Mouse (Mus musculus) kidney, embryonic 14.5 days (tissue): ENCODE data around the gene Tmem186. TPM values are rescaled to one million over a fixed set of nuclear protein-coding genes. Genes with fewer than 3 reads are reported as not detected.

Source experiments
- ATAC-seq: fragments of 200-750 bp; cut with Nextera tagmentation; 2 replicates; pipeline ENCODE4 v1.8.0; 2017; ENCODE audit warnings: moderate number of reproducible peaks, mild to moderate bottlenecking, moderate TSS enrichment, moderate library complexity; ENCODE audit not compliant: low FRiP score, low TSS enrichment
- H3K27ac ChIP-seq: fragments of 300-500 bp; sonication (generic); 2 replicates; pipeline ENCODE4 v1.5.1; 2014; ENCODE audit warnings: low read depth, mild to moderate bottlenecking, low read length, moderate library complexity, mixed read lengths
- H3K27me3 ChIP-seq: fragments of 300-500 bp; sonication (generic); 2 replicates; pipeline ENCODE4 v1.6.1; 2014; ENCODE audit warnings: mild to moderate bottlenecking, low read length; ENCODE audit not compliant: control insufficient read depth, insufficient read depth
- H3K36me3 ChIP-seq: fragments of 300-500 bp; sonication (generic); 2 replicates; pipeline ENCODE4 v1.6.1; 2014; ENCODE audit warnings: low read length, mixed read lengths; ENCODE audit not compliant: control insufficient read depth, insufficient read depth
- H3K4me1 ChIP-seq: fragments of 300-500 bp; sonication (generic); 2 replicates; pipeline ENCODE4 v1.6.1; 2014; ENCODE audit warnings: low read length, mixed read lengths; ENCODE audit not compliant: control insufficient read depth, insufficient read depth
- H3K4me2 ChIP-seq: fragments of 300-500 bp; sonication (generic); replicated peaks from 2 replicates; pipeline ENCODE4 v1.6.1; 2014; ENCODE audit warnings: low read depth, mild to moderate bottlenecking, low read length
- H3K4me3 ChIP-seq: fragments of 300-500 bp; sonication (generic); 2 replicates; pipeline ENCODE4 v1.5.1; 2014; ENCODE audit warnings: mild to moderate bottlenecking, low read length
- H3K9ac ChIP-seq: fragments of 300-500 bp; sonication (generic); 2 replicates; pipeline ENCODE4 v1.6.1; 2014; ENCODE audit warnings: low read depth, mild to moderate bottlenecking, low read length, moderate library complexity
- H3K9me3 ChIP-seq: fragments of 300-500 bp; sonication (generic); 2 replicates; pipeline ENCODE4 v1.6.1; 2016; ENCODE audit warnings: low read length; ENCODE audit not compliant: control insufficient read depth
- WGBS: fragments of 180-500 bp; shearing (Covaris S2); extraction: QIAGEN DNeasy Blood & Tissue Kit; methylation state at CpG from one replicate; pipeline ENCODE4 v1.1.7; 2014; 5-methylcytosine and 5-hydroxymethylcytosine counted together
- polyA plus RNA-seq: library from polyadenylated mRNA; unstranded; fragments of >200 nt; fragmentation: Nextera tagmentation; extraction: Ambion mirVana; gene quantifications from 2 replicates; pipeline ENCODE4 v1.2.1, GENCODE M21; 2014

The Tmem186 gene
- polyA plus RNA-seq, 1 experiment from 2014 or later = 13.7 TPM

GRCm38 (mm10) chr16:8663022-8663421 is 25.5 kb upstream of the Tmem186 start:
- Histone ChIP-seq H3K27ac (no peak overlapping the region), H3K27me3 (no peaks in the 10 kb centered on the region), H3K36me3 (peaks cover 33% of the 10 kb centered on the region), H3K9ac (no peak overlapping the region), H3K4me2 (no peak overlapping the region), H3K9me3 (no peaks in the 10 kb centered on the region), H3K4me1 (peaks cover 8% of the 10 kb centered on the region), H3K4me3 (no peak overlapping the region)
- ATAC-seq = no peak
- WGBS = 87% methylated on average over 2 of the region's 2 CpGs

GRCm38 (mm10) chr16:8658764-8659163 is 21.3 kb upstream of the Tmem186 start:
- no peaks in the 10 kb centered on the region for H3K27me3 ChIP-seq
- 93% methylated on average over 4 of the region's 4 CpGs for WGBS
- H3K36me3 ChIP-seq = peaks cover 55% of the 10 kb centered on the region
- H3K4me1 ChIP-seq = no peaks in the 10 kb centered on the region
- no peak overlapping the region for H3K4me2 ChIP-seq
- no peaks in the 10 kb centered on the region for H3K9me3 ChIP-seq
- no peak for ATAC-seq
- H3K27ac ChIP-seq = no peak overlapping the region
- no peak overlapping the region for H3K4me3 ChIP-seq
- H3K9ac ChIP-seq = no peak overlapping the region

- WGBS = 84% methylated on average over 4 of the region's 4 CpGs
- no peaks in the 10 kb centered on the region for H3K27me3 ChIP-seq
- no peak overlapping the region for H3K4me2 ChIP-seq
- no peaks in the 10 kb centered on the region for H3K9me3 ChIP-seq
- no peaks in the 10 kb centered on the region for H3K4me1 ChIP-seq
- H3K4me3 ChIP-seq = no peak overlapping the region
- no peak for ATAC-seq
- H3K27ac ChIP-seq = no peak overlapping the region
- H3K36me3 ChIP-seq = peaks cover 58% of the 10 kb centered on the region
- H3K9ac ChIP-seq = no peak overlapping the region
These were observed 20.8 kb upstream of the Tmem186 start for GRCm38 (mm10) chr16:8658349-8658748.

- 88% methylated on average over 2 of the region's 2 CpGs for WGBS
- ATAC-seq = no peak
- no peak overlapping the region for H3K9ac ChIP-seq
- H3K4me3 ChIP-seq = no peak overlapping the region
- H3K4me1 ChIP-seq = no peaks in the 10 kb centered on the region
- H3K27me3 ChIP-seq = no peaks in the 10 kb centered on the region
- no peak overlapping the region for H3K4me2 ChIP-seq
- peaks cover 67% of the 10 kb centered on the region for H3K36me3 ChIP-seq
- no peak overlapping the region for H3K27ac ChIP-seq
- no peaks in the 10 kb centered on the region for H3K9me3 ChIP-seq
These were observed 18.7 kb upstream of the Tmem186 start for GRCm38 (mm10) chr16:8656256-8656655.

- Histone ChIP-seq H3K27ac (no peak overlapping the region), H3K36me3 (peaks cover 69% of the 10 kb centered on the region), H3K4me3 (no peak overlapping the region), H3K9ac (no peak overlapping the region), H3K4me2 (no peak overlapping the region), H3K27me3 (no peaks in the 10 kb centered on the region), H3K4me1 (no peaks in the 10 kb centered on the region), H3K9me3 (no peaks in the 10 kb centered on the region)
- no peak for ATAC-seq
- WGBS = 88% methylated on average over 9 of the region's 9 CpGs
These were observed 18.1 kb upstream of the Tmem186 start for GRCm38 (mm10) chr16:8655599-8655998.

GRCm38 (mm10) chr16:8655108-8655507 is 17.6 kb upstream of the Tmem186 start:
- WGBS = 78% methylated on average over 6 of the region's 6 CpGs
- ATAC-seq = no peak
- H3K4me3 ChIP-seq = no peak overlapping the region

GRCm38 (mm10) chr16:8650007-8650406 is 12.5 kb upstream of the Tmem186 start:
- Histone ChIP-seq H3K27me3 (no peaks in the 10 kb centered on the region), H3K4me3 (no peak overlapping the region), H3K4me1 (no peaks in the 10 kb centered on the region), H3K9ac (no peak overlapping the region), H3K9me3 (no peaks in the 10 kb centered on the region), H3K4me2 (no peak overlapping the region), H3K27ac (no peak overlapping the region), H3K36me3 (peaks cover 89% of the 10 kb centered on the region)
- ATAC-seq = no peak
- WGBS = 91% methylated on average over 3 of the region's 3 CpGs

More at GRCm38 (mm10) chr16:8655108-8655507, 17.6 kb upstream of the Tmem186 start:
- no peak overlapping the region for H3K9ac ChIP-seq
- H3K4me1 ChIP-seq = no peaks in the 10 kb centered on the region
- H3K9me3 ChIP-seq = no peaks in the 10 kb centered on the region
- peaks cover 67% of the 10 kb centered on the region for H3K36me3 ChIP-seq
- no peak overlapping the region for H3K27ac ChIP-seq
- no peak overlapping the region for H3K4me2 ChIP-seq
- H3K27me3 ChIP-seq = no peaks in the 10 kb centered on the region

GRCm38 (mm10) chr16:8645546-8645945 is 8.0 kb upstream of the Tmem186 start:
- H3K27me3 ChIP-seq = no peaks in the 10 kb centered on the region
- peaks cover 84% of the 10 kb centered on the region for H3K36me3 ChIP-seq
- H3K4me3 ChIP-seq = no peak overlapping the region
- H3K27ac ChIP-seq = no peak overlapping the region
- H3K9ac ChIP-seq = no peak overlapping the region
- no peaks in the 10 kb centered on the region for H3K4me1 ChIP-seq
- no peak overlapping the region for H3K4me2 ChIP-seq
- ATAC-seq = no peak
- 88% methylated on average over 6 of the region's 6 CpGs for WGBS
- H3K9me3 ChIP-seq = no peaks in the 10 kb centered on the region

- no peak overlapping the region for H3K27ac ChIP-seq
- H3K4me1 ChIP-seq = peaks cover under 1% of the 10 kb centered on the region; the same call in 1 of the 2 replicates
- ATAC-seq = peak; percentile 73; the same call in 1 of the 2 replicates
- 75% methylated on average over 2 of the region's 2 CpGs for WGBS
- H3K9me3 ChIP-seq = no peaks in the 10 kb centered on the region
- no peak overlapping the region for H3K4me3 ChIP-seq
- H3K4me2 ChIP-seq = no peak overlapping the region
- H3K27me3 ChIP-seq = no peaks in the 10 kb centered on the region
- peaks cover 70% of the 10 kb centered on the region for H3K36me3 ChIP-seq
- H3K9ac ChIP-seq = no peak overlapping the region
These were observed 6.3 kb upstream of the Tmem186 start for GRCm38 (mm10) chr16:8643855-8644254.
